Mouse (Mus musculus): ENCODE measurements around the gene Crnkl1.

DNA sequence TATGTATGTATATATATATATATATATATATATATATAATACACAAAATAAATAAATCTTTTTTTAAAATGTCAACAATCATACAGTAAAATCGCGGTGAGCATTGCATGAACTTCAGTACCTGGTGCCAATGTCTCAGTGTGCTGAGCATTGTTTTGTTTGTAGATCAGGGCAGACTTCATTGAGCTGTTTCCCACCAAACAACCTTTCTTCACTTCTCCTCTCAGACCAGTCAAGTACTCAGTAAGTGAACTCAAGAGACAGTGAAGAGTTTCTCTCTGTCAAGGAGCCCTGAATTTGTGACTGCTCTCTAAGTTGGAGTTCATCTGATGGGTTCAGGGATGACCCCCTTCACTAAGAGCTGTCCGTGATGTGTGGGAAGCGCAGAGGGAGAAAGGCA is 37.8 kb upstream of the Crnkl1 start:
- TF ChIP-seq CTCF (IDR thresholded peaks at IDR 0.05; ENCODE audit: low read depth, low read length) (no peak), EP300 (IDR thresholded peaks at IDR 0.05; ENCODE audit: insufficient read depth, low read depth, low read length) (no peak)

Measured in ES-Bruce4 (cell line).